Mouse (Mus musculus) retina, postnatal 7 days (tissue): ENCODE results near the gene Lrr1.
"Not testable (repeated sequence)": the region's sequence is repeated elsewhere in the genome, so short reads cannot be mapped to it uniquely, and the experiment has no call there.

Source experiments
- DNase-seq: peaks from one replicate; pipeline ENCODE4 v3.0.0-alpha.2; 2012; ENCODE audit warnings: low read depth, low spot score

Lrr1 gene

GRCm38 (mm10) chr12:69163586-69163985 lies 5.0 kb upstream of the Lrr1 start:
- not testable (repeated sequence) for DNase-seq

GRCm38 (mm10) chr12:69164904-69165303 lies 3.7 kb upstream of the Lrr1 start:
- DNase-seq = no peak

GRCm38 (mm10) chr12:69166861-69167581 lies 1.6 kb upstream of the Lrr1 start:
- not testable (repeated sequence) for DNase-seq

GRCm38 (mm10) chr12:69167656-69168460 lies 756 bp upstream of the Lrr1 start:
- no peak for DNase-seq

- no peak for DNase-seq
These were observed 2.7 kb downstream of the Lrr1 start for GRCm38 (mm10) chr12:69171307-69171706.

GRCm38 (mm10) chr12:69175975-69176374 lies 7.4 kb downstream of the Lrr1 start:
- no peak for DNase-seq

GRCm38 (mm10) chr12:69177526-69177925 lies 8.9 kb downstream of the Lrr1 start:
- no peak for DNase-seq

GRCm38 (mm10) chr12:69179371-69179770 lies 10.8 kb downstream of the Lrr1 start:
- no peak for DNase-seq

- DNase-seq = no peak
These were observed 13.2 kb downstream of the Lrr1 start for GRCm38 (mm10) chr12:69181800-69182199.

GRCm38 (mm10) chr12:69183583-69184308 lies 15.1 kb downstream of the Lrr1 start, which contains the start of the genes Rpl36al and Mgat2:
Rpl36al (minus strand) TSS chr12:69184083.
Mgat2 (plus strand) TSS chr12:69184157.
- peak; percentile 97 for DNase-seq

GRCm38 (mm10) chr12:69184342-69185295 lies 16.0 kb downstream of the Lrr1 start:
- peak; percentile 35 for DNase-seq

- DNase-seq = no peak
These were observed 16.8 kb downstream of the Lrr1 start for GRCm38 (mm10) chr12:69185371-69185770.

GRCm38 (mm10) chr12:69186811-69187471 lies 18.3 kb downstream of the Lrr1 start:
- no peak for DNase-seq

GRCm38 (mm10) chr12:69190074-69190473 lies 21.5 kb downstream of the Lrr1 start:
- no peak for DNase-seq

- DNase-seq = no peak
These were observed 21.9 kb downstream of the Lrr1 start for GRCm38 (mm10) chr12:69190522-69190921.

- no peak for DNase-seq
These were observed 22.8 kb downstream of the Lrr1 start for GRCm38 (mm10) chr12:69191396-69191795.

- DNase-seq = no peak
These were observed 24.0 kb downstream of the Lrr1 start for GRCm38 (mm10) chr12:69192637-69193036.

GRCm38 (mm10) chr12:69196444-69197377 lies 28.1 kb downstream of the Lrr1 start, which contains the start of gene Gm49383:
Gm49383 (minus strand) TSS chr12:69197104.
- peak; percentile 77 for DNase-seq
